Mouse (Mus musculus): ENCODE results near the gene Optc.

Gene Optc

GRCm38 (mm10) chr1:133907949-133908658 is at the start of gene Optc:
Optc (minus strand) TSS chr1:133907999.
- DNase-seq (ENCODE audit: low spot score): peak; percentile 62

GRCm38 (mm10) chr1:133954009-133954408 is 46.2 kb upstream of the Optc start:
- no peak for DNase-seq (ENCODE audit: low spot score)

GRCm38 (mm10) chr1:133953261-133953742 is 45.5 kb upstream of the Optc start:
- DNase-seq (ENCODE audit: low spot score): no peak

- no peak for DNase-seq (ENCODE audit: low spot score)
These were observed 43.8 kb upstream of the Optc start for GRCm38 (mm10) chr1:133951598-133951997.

- DNase-seq (ENCODE audit: low spot score): no peak
These were observed 42.4 kb upstream of the Optc start for GRCm38 (mm10) chr1:133950061-133950782.

GRCm38 (mm10) chr1:133945106-133945505 is 37.3 kb upstream of the Optc start:
- no peak for DNase-seq (ENCODE audit: low spot score)

GRCm38 (mm10) chr1:133941904-133942303 is 34.1 kb upstream of the Optc start:
- no peak for DNase-seq (ENCODE audit: low spot score)

- no peak for DNase-seq (ENCODE audit: low spot score)
These were observed 33.5 kb upstream of the Optc start for GRCm38 (mm10) chr1:133941158-133941860.

- no peak for DNase-seq (ENCODE audit: low spot score)
These were observed 32.8 kb upstream of the Optc start for GRCm38 (mm10) chr1:133940481-133941092.

GRCm38 (mm10) chr1:133939708-133940107 is 31.9 kb upstream of the Optc start:
- no peak for DNase-seq (ENCODE audit: low spot score)

- DNase-seq (ENCODE audit: low spot score): no peak
These were observed 28.4 kb upstream of the Optc start for GRCm38 (mm10) chr1:133936169-133936568.

- no peak for DNase-seq (ENCODE audit: low spot score)
These were observed 26.7 kb upstream of the Optc start for GRCm38 (mm10) chr1:133934354-133934963.

- no peak for DNase-seq (ENCODE audit: low spot score)
These were observed 25.7 kb upstream of the Optc start for GRCm38 (mm10) chr1:133933301-133934195.

GRCm38 (mm10) chr1:133929980-133930379 is 22.2 kb upstream of the Optc start:
- DNase-seq (ENCODE audit: low spot score): no peak

- no peak for DNase-seq (ENCODE audit: low spot score)
These were observed 17.4 kb upstream of the Optc start for GRCm38 (mm10) chr1:133925223-133925622.

GRCm38 (mm10) chr1:133924141-133924875 is 16.5 kb upstream of the Optc start:
- DNase-seq (ENCODE audit: low spot score): peak; percentile 62

- no peak for DNase-seq (ENCODE audit: low spot score)
These were observed 15.3 kb upstream of the Optc start for GRCm38 (mm10) chr1:133923071-133923470.

- no peak for DNase-seq (ENCODE audit: low spot score)
These were observed 13.5 kb upstream of the Optc start, which contains the start of gene Prelp for GRCm38 (mm10) chr1:133921304-133921751. Prelp (minus strand) TSS chr1:133921414.

GRCm38 (mm10) chr1:133920876-133921275 is 13.1 kb upstream of the Optc start:
- DNase-seq (ENCODE audit: low spot score): no peak

GRCm38 (mm10) chr1:133920401-133920800 is 12.6 kb upstream of the Optc start:
- DNase-seq (ENCODE audit: low spot score): peak; percentile 47

Measured in retina, embryonic 14.5 days (tissue).